Mouse (Mus musculus) neural tube, embryonic 11.5 days (tissue): ENCODE data around the gene Fam199x. TPM values are rescaled to one million over a fixed set of nuclear protein-coding genes. Genes with fewer than 3 reads are reported as not detected.

Experiments used
- ATAC-seq: fragments of 200-750 bp; cut with Nextera tagmentation; 2 replicates; pipeline ENCODE4 v1.8.0; 2017; ENCODE audit warnings: moderate number of reproducible peaks, mild to moderate bottlenecking, moderate TSS enrichment, moderate library complexity; ENCODE audit not compliant: insufficient read depth, low FRiP score, low TSS enrichment
- DNase-seq: peaks from one replicate; pipeline ENCODE4 v3.0.0-alpha.2; 2015; ENCODE audit warnings: low spot score
- H3K27ac ChIP-seq: fragments of 300-500 bp; sonication (generic); 2 replicates; pipeline ENCODE4 v1.5.1; 2014; ENCODE audit warnings: low read depth, mild to moderate bottlenecking, low read length
- H3K27me3 ChIP-seq: fragments of 300-500 bp; sonication (generic); 2 replicates; pipeline ENCODE4 v1.6.1; 2014; ENCODE audit warnings: mild to moderate bottlenecking, low read length, mixed read lengths; ENCODE audit not compliant: control insufficient read depth, insufficient read depth
- H3K36me3 ChIP-seq: fragments of 300-500 bp; sonication (generic); 2 replicates; pipeline ENCODE4 v1.6.1; 2014; ENCODE audit warnings: mild to moderate bottlenecking, low read length, moderate library complexity, mixed read lengths; ENCODE audit not compliant: control insufficient read depth, insufficient read depth
- H3K4me1 ChIP-seq: fragments of 300-500 bp; sonication (generic); 2 replicates; pipeline ENCODE4 v1.6.1; 2014; ENCODE audit warnings: low read length, mixed read lengths; ENCODE audit not compliant: control insufficient read depth, insufficient read depth
- H3K4me2 ChIP-seq: fragments of 300-500 bp; sonication (generic); 2 replicates; pipeline ENCODE4 v1.6.1; 2014; ENCODE audit warnings: low read depth, mild to moderate bottlenecking, moderate library complexity
- H3K4me3 ChIP-seq: fragments of 300-500 bp; sonication (generic); 2 replicates; pipeline ENCODE4 v1.5.1; 2014; ENCODE audit warnings: low read depth, low read length
- H3K9ac ChIP-seq: fragments of 300-500 bp; sonication (generic); 2 replicates; pipeline ENCODE4 v1.6.1; 2014; ENCODE audit warnings: mild to moderate bottlenecking, low read length
- H3K9me3 ChIP-seq: fragments of 300-500 bp; sonication (generic); 2 replicates; pipeline ENCODE4 v1.6.1; 2016; ENCODE audit warnings: low read length; ENCODE audit not compliant: control insufficient read depth
- WGBS: fragments of 180-500 bp; shearing (Covaris S2); extraction: QIAGEN DNeasy Blood & Tissue Kit; methylation state at CpG from one replicate; pipeline ENCODE4 v1.1.7; 2014; 5-methylcytosine and 5-hydroxymethylcytosine counted together
- polyA plus RNA-seq: library from polyadenylated mRNA; unstranded; fragments of >200 nt; fragmentation: Nextera tagmentation; extraction: Ambion mirVana; gene quantifications from 2 replicates; pipeline ENCODE4 v1.2.1, GENCODE M21; 2014

The Fam199x gene
- polyA plus RNA-seq, 1 experiment from 2014 or later = 12.5 TPM

DNA sequence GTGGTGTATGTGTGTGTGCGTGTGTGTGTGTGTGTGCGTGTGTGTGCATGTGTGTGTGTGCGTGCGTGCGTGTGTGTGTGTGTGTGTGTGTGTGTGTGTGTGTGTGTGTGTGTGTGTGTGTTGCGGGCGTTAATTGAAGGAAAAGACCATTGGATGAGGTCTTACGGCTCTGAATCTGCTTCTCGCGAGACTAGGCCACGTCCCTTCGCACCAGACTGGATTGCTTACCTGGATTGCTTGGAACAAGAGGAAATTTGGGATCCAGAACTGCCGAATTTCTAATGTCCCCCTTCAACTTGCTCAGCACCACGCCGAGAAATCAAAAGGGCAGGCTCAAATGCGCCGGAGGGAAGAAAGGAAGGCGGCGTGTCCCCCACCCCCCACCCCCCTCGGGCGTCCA is 72.3 kb downstream of the Fam199x start, which contains the start of gene Esx1:
Esx1 (minus strand) TSS at position 366 of the 400 bp plus-strand sequence.
- Histone ChIP-seq H3K9ac (no peak within 1 kb of the TSS), H3K36me3 (no peaks in the 10 kb centered on the region), H3K4me2 (no peak within 1 kb of the TSS), H3K4me3 (no peak within 1 kb of the TSS), H3K9me3 (no peaks in the 10 kb centered on the region), H3K27ac (no peak within 1 kb of the TSS), H3K4me1 (no peaks in the 10 kb centered on the region), H3K27me3 (peaks cover 72% of the 10 kb centered on the region)
- no peak for ATAC-seq
- 21% methylated on average over 18 of the region's 21 CpGs for whole genome bisulfite sequencing
- DNase-seq = no peak

DNA sequence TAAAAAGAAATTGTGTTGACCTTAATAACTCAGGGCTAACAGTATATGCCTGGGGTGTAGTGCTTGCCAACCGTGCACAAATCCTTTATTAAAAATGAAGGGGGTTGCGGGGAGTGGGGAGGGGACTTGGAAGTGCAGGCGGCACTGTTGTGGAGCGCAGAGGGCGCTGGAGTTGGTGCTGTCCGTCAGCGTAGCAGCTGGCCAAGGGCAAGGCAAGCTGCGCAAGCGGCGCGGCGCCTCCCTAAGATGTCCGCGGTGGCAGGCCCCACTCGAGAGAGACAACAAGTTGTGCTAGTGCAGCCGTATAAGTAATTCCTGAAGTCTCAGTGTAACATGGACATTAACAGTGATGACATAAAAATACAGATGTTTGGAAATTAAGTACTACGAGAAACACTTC is 78.1 kb downstream of the Fam199x start:
- H3K9me3 ChIP-seq = no peaks in the 10 kb centered on the region
- H3K4me1 ChIP-seq = no peaks in the 10 kb centered on the region
- WGBS = 14% methylated on average over 17 of the region's 17 CpGs
- ATAC-seq = no peak
- H3K4me2 ChIP-seq = no peak overlapping the region
- no peak overlapping the region for H3K4me3 ChIP-seq
- DNase-seq = no peak
- H3K27me3 ChIP-seq = peaks cover 42% of the 10 kb centered on the region
- H3K36me3 ChIP-seq = no peaks in the 10 kb centered on the region
- no peak overlapping the region for H3K27ac ChIP-seq
- H3K9ac ChIP-seq = no peak overlapping the region

Other genes starting within 250 kb of the Fam199x start
- gene Plp1, start 226.9 kb upstream of the Fam199x start, polyA plus RNA-seq = 28.7 and 38.6 TPM in 2 replicates
- 5.8 and 5.9 TPM in 2 replicates for gene Rab9b, start 180.8 kb upstream of the Fam199x start, polyA plus RNA-seq
- gene H2bfm, start 122.3 kb upstream of the Fam199x start, polyA plus RNA-seq = not detected in 2 replicates
- gene Tmsb15b2, start 74.1 kb upstream of the Fam199x start, polyA plus RNA-seq = 54.1 and 56.2 TPM in 2 replicates
- gene Tmsb15l, start 72.7 kb upstream of the Fam199x start, polyA plus RNA-seq = 7.4 and 7.6 TPM in 2 replicates
- gene Tmsb15b1, start 72.7 kb upstream of the Fam199x start, polyA plus RNA-seq = 22.2 and 23.4 TPM in 2 replicates
- 82.3 and 88.8 TPM in 2 replicates for gene Zcchc18, start 56.4 kb upstream of the Fam199x start, polyA plus RNA-seq
- gene Slc25a53, start 11.3 kb upstream of the Fam199x start, polyA plus RNA-seq = 11.2 and 13.7 TPM in 2 replicates
- not detected in 2 replicates for gene Esx1, start 72.5 kb downstream of the Fam199x start, polyA plus RNA-seq